Mouse (Mus musculus) kidney, adult 18-20 months (tissue): ENCODE measurements around the gene Rsad2.
"Not testable (repeated sequence)": the region's sequence is repeated elsewhere in the genome, so short reads cannot be mapped to it uniquely, and the experiment has no call there.

Experiments
- DNase-seq: peaks from one replicate; pipeline ENCODE4 v3.0.0; 2021

Gene Rsad2

GRCm38 (mm10) chr12:26446377-26447045 is 9.7 kb downstream of the Rsad2 start:
- no peak for DNase-seq

GRCm38 (mm10) chr12:26444511-26444910 is 11.7 kb downstream of the Rsad2 start:
- no peak for DNase-seq

GRCm38 (mm10) chr12:26444054-26444453 is 12.2 kb downstream of the Rsad2 start:
- DNase-seq = peak; percentile 88

GRCm38 (mm10) chr12:26439366-26439765 is 16.9 kb downstream of the Rsad2 start:
- no peak for DNase-seq

- no peak for DNase-seq
These were observed 18.3 kb downstream of the Rsad2 start for GRCm38 (mm10) chr12:26437950-26438349.

GRCm38 (mm10) chr12:26436334-26436733 is 19.9 kb downstream of the Rsad2 start:
- DNase-seq = peak; percentile 25

GRCm38 (mm10) chr12:26428771-26429170 is 27.5 kb downstream of the Rsad2 start:
- DNase-seq = not testable (repeated sequence)

GRCm38 (mm10) chr12:26424841-26425240 is 31.4 kb downstream of the Rsad2 start:
- no peak for DNase-seq

GRCm38 (mm10) chr12:26418322-26418721 is 37.9 kb downstream of the Rsad2 start:
- DNase-seq = no peak

- DNase-seq = no peak
These were observed 39.5 kb downstream of the Rsad2 start for GRCm38 (mm10) chr12:26416636-26417295.

GRCm38 (mm10) chr12:26415104-26415771 is 41.0 kb downstream of the Rsad2 start, which contains the start of gene Rnf144a:
Gene Rnf144a (minus strand): TSS chr12:26415254.
- peak; percentile 91 for DNase-seq

GRCm38 (mm10) chr12:26414451-26415103 is 41.7 kb downstream of the Rsad2 start:
- peak; percentile 52 for DNase-seq

GRCm38 (mm10) chr12:26413961-26414411 is 42.3 kb downstream of the Rsad2 start:
- no peak for DNase-seq

GRCm38 (mm10) chr12:26412802-26413201 is 43.5 kb downstream of the Rsad2 start:
- DNase-seq = no peak

- DNase-seq = no peak
These were observed 44.3 kb downstream of the Rsad2 start for GRCm38 (mm10) chr12:26411841-26412450.

GRCm38 (mm10) chr12:26410443-26410842 is 45.8 kb downstream of the Rsad2 start:
- no peak for DNase-seq

- DNase-seq = no peak
These were observed 47.5 kb downstream of the Rsad2 start for GRCm38 (mm10) chr12:26408707-26409106.

- DNase-seq = no peak
These were observed 51.2 kb downstream of the Rsad2 start for GRCm38 (mm10) chr12:26404781-26405702.

- DNase-seq = peak; percentile 57
These were observed 52.7 kb downstream of the Rsad2 start for GRCm38 (mm10) chr12:26403372-26404125.

- no peak for DNase-seq
These were observed 54.4 kb downstream of the Rsad2 start for GRCm38 (mm10) chr12:26401696-26402470.
